Mouse (Mus musculus): ENCODE measurements at regions not wholly inside any gene's neighbourhood (a gene's known extent, or its start where the extent isn't known, plus 50 kb on each side); places are given as distances from the start of the nearest gene placed in this dataset.

DNA sequence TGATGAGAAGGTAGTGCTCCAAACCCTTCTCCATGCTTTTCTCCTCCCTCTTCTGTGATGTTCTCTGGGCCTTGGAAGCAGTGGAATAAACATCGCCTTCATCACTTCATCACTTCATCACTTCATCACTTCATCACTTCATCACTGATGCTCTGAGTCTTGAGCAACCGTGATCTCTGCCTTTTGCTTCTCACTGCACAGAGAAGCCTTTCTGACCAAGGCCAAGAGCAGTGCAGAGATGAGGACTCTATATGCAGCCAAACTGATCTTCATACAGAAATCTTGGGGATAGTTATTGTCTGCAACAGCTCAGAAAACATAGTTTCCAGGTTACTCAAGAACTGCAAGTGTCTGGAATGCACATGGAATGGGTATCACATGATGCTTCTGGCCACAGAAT lies 303.0 kb downstream of the Insig2 start:
- TF ChIP-seq CTCF (IDR thresholded peaks at IDR 0.05; ENCODE audit: low read depth) (no peak), EP300 (IDR thresholded peaks at IDR 0.05; ENCODE audit: low read depth) (no peak)
